Mouse (Mus musculus) neural tube, embryonic 12.5 days (tissue): Measurements from ENCODE around the gene Tas1r2. TPM values are rescaled to one million over a fixed set of nuclear protein-coding genes. Genes with fewer than 3 reads are reported as not detected.

Experiments used
- ATAC-seq: fragments of 200-750 bp; cut with Nextera tagmentation; 2 replicates; pipeline ENCODE4 v1.8.0; 2017; ENCODE audit warnings: low read depth, mild to moderate bottlenecking, moderate TSS enrichment, moderate library complexity; ENCODE audit not compliant: low FRiP score
- H3K27ac ChIP-seq: fragments of 300-500 bp; sonication (generic); 2 replicates; pipeline ENCODE4 v1.5.1; 2016
- H3K27me3 ChIP-seq: fragments of 300-500 bp; sonication (generic); replicated peaks from 2 replicates; pipeline ENCODE4 v1.6.1; 2016; ENCODE audit warnings: mild to moderate bottlenecking
- H3K36me3 ChIP-seq: fragments of 300-500 bp; sonication (generic); 2 replicates; pipeline ENCODE4 v1.6.1; 2016; ENCODE audit warnings: mild to moderate bottlenecking
- H3K4me1 ChIP-seq: fragments of 300-500 bp; sonication (generic); 2 replicates; pipeline ENCODE4 v1.6.1; 2016
- H3K4me2 ChIP-seq: fragments of 300-500 bp; sonication (generic); replicated peaks from 2 replicates; pipeline ENCODE4 v1.6.1; 2016; ENCODE audit warnings: mild to moderate bottlenecking
- H3K4me3 ChIP-seq: fragments of 300-500 bp; sonication (generic); 2 replicates; pipeline ENCODE4 v1.5.1; 2016
- H3K9ac ChIP-seq: fragments of 300-500 bp; sonication (generic); 2 replicates; pipeline ENCODE4 v1.6.1; 2016; ENCODE audit warnings: mild to moderate bottlenecking
- H3K9me3 ChIP-seq: fragments of 300-500 bp; sonication (generic); 2 replicates; pipeline ENCODE4 v1.6.1; 2016; ENCODE audit warnings: mild to moderate bottlenecking
- WGBS: fragments of 180-500 bp; shearing (Covaris S2); methylation state at CpG from one replicate; pipeline ENCODE4 v1.1.7; 2016; 5-methylcytosine and 5-hydroxymethylcytosine counted together
- polyA plus RNA-seq: library from polyadenylated mRNA; unstranded; fragments of >200 nt; fragmentation: Nextera tagmentation; extraction: Ambion mirVana; gene quantifications from 2 replicates; pipeline ENCODE4 v1.2.1, GENCODE M21; 2016

The Tas1r2 gene
- polyA plus RNA-seq, 1 experiment from 2014 or later, result not detected

- Histone ChIP-seq H3K4me2 (no peak overlapping the region), H3K27me3 (no peaks in the 10 kb centered on the region), H3K36me3 (no peaks in the 10 kb centered on the region), H3K4me1 (no peaks in the 10 kb centered on the region), H3K9me3 (peaks cover 15% of the 10 kb centered on the region), H3K27ac (no peak overlapping the region), H3K9ac (no peak overlapping the region), H3K4me3 (no peak overlapping the region)
- no peak for ATAC-seq
- WGBS, result 9% methylated on average over 3 of the region's 3 CpGs
These were observed 31.3 kb downstream of the Tas1r2 start for GRCm38 (mm10) chr4:139684639-139685017.

DNA sequence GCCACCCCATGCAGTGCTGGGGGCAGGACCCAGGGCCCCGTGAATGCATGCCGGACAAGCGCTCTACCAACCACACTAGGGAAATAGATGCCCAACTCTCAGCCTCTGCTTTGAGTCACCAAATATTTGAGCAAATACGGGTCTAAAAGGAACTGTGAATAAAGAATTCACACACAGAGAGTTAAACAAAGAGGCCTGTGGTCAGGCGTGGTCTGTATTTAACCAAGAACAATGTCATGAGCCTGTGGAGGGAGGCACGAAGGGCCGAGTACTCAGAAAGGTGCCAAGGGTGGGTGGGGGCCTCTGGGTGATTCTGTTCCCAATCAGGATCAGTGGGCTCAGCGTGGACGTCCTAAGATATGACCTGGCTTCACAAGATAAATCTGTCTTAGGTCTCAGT is 34.7 kb downstream of the Tas1r2 start:
- H3K27ac ChIP-seq, result no peak overlapping the region
- 57% methylated on average over 9 of the region's 9 CpGs for WGBS

GRCm38 (mm10) chr4:139689627-139690269 is 36.4 kb downstream of the Tas1r2 start:
- Histone ChIP-seq H3K4me2 (no peak overlapping the region), H3K4me1 (no peaks in the 10 kb centered on the region), H3K9ac (no peak overlapping the region), H3K36me3 (no peaks in the 10 kb centered on the region), H3K4me3 (no peak overlapping the region), H3K27ac (no peak overlapping the region), H3K9me3 (no peaks in the 10 kb centered on the region), H3K27me3 (no peaks in the 10 kb centered on the region)
- ATAC-seq, result no peak
- 34% methylated on average over 7 of the region's 7 CpGs for WGBS

More for the DNA sequence above, 34.7 kb downstream of the Tas1r2 start:
- no peak overlapping the region for H3K9ac ChIP-seq
- no peaks in the 10 kb centered on the region for H3K9me3 ChIP-seq
- no peaks in the 10 kb centered on the region for H3K4me1 ChIP-seq
- no peak overlapping the region for H3K4me2 ChIP-seq
- no peaks in the 10 kb centered on the region for H3K27me3 ChIP-seq
- no peaks in the 10 kb centered on the region for H3K36me3 ChIP-seq
- H3K4me3 ChIP-seq, result no peak overlapping the region
- ATAC-seq, result no peak

DNA sequence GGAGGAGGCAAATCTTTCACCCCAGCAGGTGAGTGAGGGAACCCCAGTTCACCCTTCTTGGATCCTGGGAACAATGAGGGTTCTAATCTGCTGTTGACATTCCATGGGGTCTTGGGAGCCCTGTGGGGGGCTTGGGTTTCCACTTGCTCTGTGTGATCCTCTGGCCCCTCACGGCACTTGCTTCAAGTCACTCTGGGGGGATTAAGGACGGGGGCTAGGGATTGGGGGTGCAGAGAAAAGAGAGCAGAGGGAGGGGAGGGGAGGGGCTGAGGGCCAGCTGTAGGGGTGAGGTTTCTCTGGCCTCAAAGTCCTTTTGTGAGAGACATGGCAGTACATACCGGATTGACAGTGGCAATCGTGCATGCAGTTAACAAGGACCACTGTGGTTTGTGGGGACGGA is 40.0 kb downstream of the Tas1r2 start:
- H3K4me1 ChIP-seq, result peaks cover 9% of the 10 kb centered on the region; the same call in 1 of the 2 replicates
- no peak for ATAC-seq
- 52% methylated on average over 5 of the region's 5 CpGs for WGBS
- H3K9ac ChIP-seq, result no peak overlapping the region
- no peak overlapping the region for H3K4me2 ChIP-seq
- no peaks in the 10 kb centered on the region for H3K9me3 ChIP-seq
- H3K27me3 ChIP-seq, result no peaks in the 10 kb centered on the region
- H3K36me3 ChIP-seq, result no peaks in the 10 kb centered on the region
- H3K4me3 ChIP-seq, result no peak overlapping the region
- no peak overlapping the region for H3K27ac ChIP-seq

DNA sequence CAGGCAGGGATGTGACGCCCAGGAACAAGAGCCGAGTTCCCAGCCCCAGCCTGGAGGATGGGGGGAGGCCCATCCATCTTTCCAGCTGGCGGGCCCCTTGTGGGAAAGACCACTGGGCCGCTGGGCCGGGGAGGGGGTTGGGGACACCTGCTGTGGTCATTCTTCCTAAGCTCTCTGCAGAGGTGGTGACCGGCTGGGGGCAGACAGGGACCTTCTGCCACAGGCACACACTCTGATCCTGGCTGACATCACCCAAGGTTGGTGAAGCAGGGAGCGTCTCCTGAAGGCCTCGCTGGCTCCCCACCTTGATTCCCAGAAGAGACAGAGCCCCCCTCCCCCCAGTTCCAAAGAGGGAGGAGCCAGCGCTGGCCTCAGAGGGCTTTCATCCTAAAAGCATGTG is 44.4 kb downstream of the Tas1r2 start:
- Histone ChIP-seq H3K9ac (no peak overlapping the region), H3K36me3 (no peaks in the 10 kb centered on the region), H3K27ac (no peak overlapping the region), H3K27me3 (no peaks in the 10 kb centered on the region), H3K4me2 (peak overlapping the region; percentile 6; the same call in 1 of the 2 replicates), H3K9me3 (no peaks in the 10 kb centered on the region), H3K4me3 (no peak overlapping the region), H3K4me1 (peaks cover 9% of the 10 kb centered on the region; the same call in 1 of the 2 replicates)
- WGBS, result under 1% methylated on average over 9 of the region's 9 CpGs
- ATAC-seq, result peak; percentile 29; the same call in 1 of the 2 replicates

DNA sequence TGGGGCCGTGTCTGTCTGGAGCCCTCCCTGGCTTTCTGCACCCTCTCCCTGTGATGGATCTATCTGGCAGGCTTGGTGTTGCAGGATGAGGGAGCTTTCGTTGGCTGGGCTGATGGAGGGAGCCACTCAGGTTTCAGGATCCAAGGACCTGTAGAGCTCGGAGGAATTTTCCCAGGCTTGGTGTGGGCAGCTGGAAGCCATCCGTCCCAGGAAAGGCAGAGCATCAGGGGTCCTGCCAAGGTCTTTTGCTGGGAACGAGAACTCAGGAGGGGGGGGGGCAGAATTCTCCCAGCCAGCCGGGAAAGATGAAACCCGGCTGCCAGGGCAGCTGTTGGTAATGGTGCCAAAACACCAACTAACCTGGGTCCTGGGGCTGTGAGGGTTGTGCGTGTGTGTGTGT is 45.3 kb downstream of the Tas1r2 start:
- no peaks in the 10 kb centered on the region for H3K36me3 ChIP-seq
- no peak overlapping the region for H3K4me3 ChIP-seq
- no peak for ATAC-seq
- H3K9me3 ChIP-seq, result no peaks in the 10 kb centered on the region
- no peak overlapping the region for H3K27ac ChIP-seq
- 58% methylated on average over 8 of the region's 8 CpGs for WGBS
- H3K4me2 ChIP-seq, result no peak overlapping the region
- peaks cover 9% of the 10 kb centered on the region; the same call in 1 of the 2 replicates for H3K4me1 ChIP-seq
- no peaks in the 10 kb centered on the region for H3K27me3 ChIP-seq
- H3K9ac ChIP-seq, result no peak overlapping the region

- H3K36me3 ChIP-seq, result no peaks in the 10 kb centered on the region
These were observed 49.6 kb downstream of the Tas1r2 start for GRCm38 (mm10) chr4:139702914-139703313.

GRCm38 (mm10) chr4:139703468-139703867 is 50.1 kb downstream of the Tas1r2 start:
- WGBS, result 86% methylated on average over 11 of the region's 11 CpGs
- Histone ChIP-seq H3K4me3 (no peak overlapping the region), H3K27ac (no peak overlapping the region), H3K27me3 (no peaks in the 10 kb centered on the region), H3K9ac (no peak overlapping the region), H3K4me2 (no peak overlapping the region), H3K36me3 (no peaks in the 10 kb centered on the region), H3K4me1 (no peaks in the 10 kb centered on the region), H3K9me3 (no peaks in the 10 kb centered on the region)
- ATAC-seq, result no peak

More at GRCm38 (mm10) chr4:139702914-139703313, 49.6 kb downstream of the Tas1r2 start:
- no peak overlapping the region for H3K27ac ChIP-seq
- H3K9me3 ChIP-seq, result no peaks in the 10 kb centered on the region
- 66% methylated on average over 4 of the region's 4 CpGs for WGBS
- H3K9ac ChIP-seq, result no peak overlapping the region
- no peak overlapping the region for H3K4me3 ChIP-seq
- H3K4me2 ChIP-seq, result no peak overlapping the region
- H3K4me1 ChIP-seq, result peaks cover 2% of the 10 kb centered on the region; the same call in 1 of the 2 replicates
- no peak for ATAC-seq
- no peaks in the 10 kb centered on the region for H3K27me3 ChIP-seq

DNA sequence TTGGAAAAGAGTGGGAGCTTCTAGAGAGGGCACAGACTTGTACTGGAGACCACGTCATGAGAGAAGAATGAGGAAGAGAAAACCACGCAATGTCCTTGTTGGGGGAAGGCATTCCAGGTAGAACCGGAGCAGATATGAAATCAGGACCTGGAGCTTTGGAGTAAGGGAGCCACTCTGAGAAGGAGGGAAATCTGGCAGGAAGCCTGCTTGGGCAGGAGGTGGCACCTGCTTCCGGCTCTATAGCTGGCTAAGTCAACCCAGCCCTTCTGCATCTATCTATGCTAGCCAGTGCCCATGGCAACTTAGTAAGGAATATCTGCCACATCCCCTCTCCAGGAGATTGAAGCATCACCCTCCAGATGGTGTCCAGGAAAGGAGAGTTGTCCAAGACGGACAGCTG is 52.6 kb downstream of the Tas1r2 start:
- H3K36me3 ChIP-seq, result no peaks in the 10 kb centered on the region
- ATAC-seq, result no peak
- H3K4me2 ChIP-seq, result no peak overlapping the region
- H3K9me3 ChIP-seq, result no peaks in the 10 kb centered on the region
- H3K27ac ChIP-seq, result no peak overlapping the region
- H3K4me1 ChIP-seq, result peaks cover 9% of the 10 kb centered on the region
- H3K9ac ChIP-seq, result no peak overlapping the region
- H3K4me3 ChIP-seq, result no peak overlapping the region
- no peaks in the 10 kb centered on the region; the same call in 1 of the 2 replicates for H3K27me3 ChIP-seq
- 96% methylated on average over 5 of the region's 5 CpGs for WGBS

DNA sequence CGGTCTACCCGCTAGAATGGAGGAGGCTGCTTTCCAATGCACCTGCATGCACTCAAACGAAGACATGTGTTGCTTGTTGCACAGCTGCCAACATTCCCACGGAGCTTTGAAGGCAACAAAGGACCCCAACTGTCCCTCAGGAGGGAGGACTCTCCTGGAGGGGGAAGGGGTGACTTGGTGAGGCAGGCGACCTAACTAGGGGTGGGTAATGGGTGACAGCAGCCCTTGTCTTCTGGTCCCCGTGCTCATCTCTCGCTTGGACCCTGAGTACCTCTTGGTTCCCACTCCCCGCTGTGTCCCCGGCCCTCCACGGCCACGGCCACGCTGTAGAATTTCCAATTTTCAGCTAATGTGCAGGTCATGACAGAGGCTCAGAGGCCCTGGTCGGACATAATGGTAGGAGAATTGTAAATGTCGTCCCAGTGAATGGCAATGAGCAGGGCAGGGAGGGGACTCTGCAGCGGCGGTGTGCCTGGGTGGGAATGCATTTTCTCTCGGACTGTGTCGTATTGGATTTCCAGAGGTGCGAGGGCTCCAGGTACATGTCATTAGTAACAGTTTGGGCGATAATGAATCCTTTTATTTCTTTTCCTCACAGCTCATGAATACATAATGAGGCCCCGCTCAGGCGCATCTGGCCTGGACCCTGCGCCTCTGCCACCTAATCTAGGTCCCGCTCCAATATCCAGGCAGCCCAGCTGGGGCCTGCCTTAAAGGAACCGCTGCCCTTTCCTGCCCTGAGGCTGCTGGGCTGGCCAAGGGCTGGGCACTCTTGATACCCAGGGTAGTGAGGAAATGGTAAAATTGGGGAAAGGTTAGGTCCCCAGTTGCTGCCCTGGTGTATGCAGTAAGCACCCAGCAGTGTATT is 57.4 kb downstream of the Tas1r2 start:
- Histone ChIP-seq H3K27ac (no peak overlapping the region), H3K4me3 (no peak overlapping the region), H3K9ac (no peak overlapping the region), H3K36me3 (no peaks in the 10 kb centered on the region), H3K27me3 (peaks cover 3% of the 10 kb centered on the region; the same call in 1 of the 2 replicates), H3K4me1 (peaks cover 15% of the 10 kb centered on the region), H3K9me3 (no peaks in the 10 kb centered on the region), H3K4me2 (peak overlapping the region; percentile 0; the same call in 1 of the 2 replicates)
- WGBS, result 26% methylated on average over 25 of the region's 25 CpGs
- ATAC-seq, result peak; percentile 33; the same call in 1 of the 2 replicates

- Histone ChIP-seq H3K27me3 (0 out of 2 replicates have a peak, but pooled peaks cover 3% of the 10 kb centered on the region), H3K27ac (no peak overlapping the region), H3K9ac (no peak overlapping the region), H3K4me2 (no peak overlapping the region), H3K9me3 (no peaks in the 10 kb centered on the region), H3K36me3 (no peaks in the 10 kb centered on the region), H3K4me1 (peaks cover 13% of the 10 kb centered on the region), H3K4me3 (no peak overlapping the region)
- no peak for ATAC-seq
- whole genome bisulfite sequencing, result 43% methylated on average over 13 of the region's 13 CpGs
These were observed 62.0 kb downstream of the Tas1r2 start for GRCm38 (mm10) chr4:139715241-139715932.
